16 mouse cellular contexts compared by ENCODE assay signal in genomic region chrX:163814806-163815205, GRCm38 (mm10). TPM values are rescaled to one million over a fixed set of nuclear protein-coding genes. Genes with fewer than 3 reads are reported as not detected.
DNase-seq lines count a peak whose midpoint lies in the region; ATAC-seq and TF ChIP-seq lines count a peak whose summit lies in the region.
"Had no signal": no experiment of that assay in that cellular context is flagged by ENCODE, and none has a peak within 500 bp of the region (broad histone marks: within the 10 kb centered on the region; RNA-seq: fewer than 3 reads in every experiment).

No protein-coding gene starts in this region.

- H3K9ac ChIP-seq in lung, embryonic 14.5 days: no peak overlapping the region
- H3K9ac ChIP-seq: limb, embryonic 15.5 days had no signal

- no peaks in the 10 kb centered on the region for H3K36me3 ChIP-seq in lung, embryonic 14.5 days (ENCODE audit: insufficient read depth)
- H3K36me3 ChIP-seq: heart, embryonic 10.5 days; hindbrain, embryonic 10.5 days; limb, embryonic 15.5 days had no signal

- no peak for DNase-seq in gastrocnemius, adult 2 months
- no peak for DNase-seq in gastrocnemius, adult 18-20 months (ENCODE audit: low spot score)
- peak; percentile 4 for DNase-seq in lung, embryonic 14.5 days
- no peak for DNase-seq in lung, adult 2 months
- peak; percentile 53 for DNase-seq in NIH3T3 (ENCODE audit: low read depth)
- DNase-seq in brain, adult 2 months (ENCODE audit: low read depth, low spot score): peak; percentile 48
- no peak for DNase-seq in ovary, adult 18-20 months (ENCODE audit: low spot score)
- DNase-seq: cerebellum, adult 11 months; kidney, adult 8-10 months; lung, postnatal 4 days; spleen, adult 18-20 months; thymus, adult 2 months had no signal

- H3K9me3 ChIP-seq in lung, embryonic 14.5 days (ENCODE audit: low read depth, low read length): no peaks in the 10 kb centered on the region
- H3K9me3 ChIP-seq: heart, embryonic 10.5 days; hindbrain, embryonic 10.5 days; limb, embryonic 15.5 days had no signal

- no peak for ATAC-seq in lung, embryonic 14.5 days (ENCODE audit: insufficient read depth)

- TF ChIP-seq CTCF in gastrocnemius, adult 2 months (IDR thresholded peaks at IDR 0.05): peak; percentile 8; the same call in 1 of the 2 replicates
- TF ChIP-seq CTCF in lung, embryonic 14.5 days (IDR thresholded peaks at IDR 0.05; ENCODE audit: low read depth): 0 out of 2 replicates have a peak, but pooled peaks have one; percentile 18
- no peak for TF ChIP-seq CTCF in lung, adult 2 months (IDR thresholded peaks at IDR 0.05; ENCODE audit: insufficient read depth, low read length)

- whole genome bisulfite sequencing in lung, embryonic 14.5 days: 8% methylated on average over 1 of the region's 1 CpGs
- WGBS in lung, adult 2 months: 41% methylated on average over 1 of the region's 1 CpGs

- no peak overlapping the region for H3K4me3 ChIP-seq in gastrocnemius, adult 2 months
- no peak overlapping the region for H3K4me3 ChIP-seq in lung, embryonic 14.5 days (ENCODE audit: low read depth, low read length)
- no peak overlapping the region for H3K4me3 ChIP-seq in lung, adult 2 months (replicated peaks; ENCODE audit: extremely low read depth, low read depth, low read length)
- H3K4me3 ChIP-seq: heart, embryonic 10.5 days; hindbrain, embryonic 10.5 days; limb, embryonic 15.5 days had no signal

- H3K4me1 ChIP-seq in lung, embryonic 14.5 days (ENCODE audit: insufficient read depth): no peaks in the 10 kb centered on the region
- H3K4me1 ChIP-seq in lung, adult 2 months (ENCODE audit: control insufficient read depth, insufficient read depth, low read length): no peaks in the 10 kb centered on the region
- H3K4me1 ChIP-seq: heart, embryonic 10.5 days; hindbrain, embryonic 10.5 days; limb, embryonic 15.5 days had no signal

- H3K27ac ChIP-seq in gastrocnemius, adult 2 months: no peak overlapping the region
- H3K27ac ChIP-seq in lung, embryonic 14.5 days (ENCODE audit: low read depth): no peak overlapping the region
- H3K27ac ChIP-seq: heart, embryonic 10.5 days; hindbrain, embryonic 10.5 days; limb, embryonic 15.5 days had no signal

- intact Hi-C loops in gastrocnemius, adult 2 months (cut with DNase I): no loop called here

- no peaks in the 10 kb centered on the region for H3K27me3 ChIP-seq in lung, embryonic 14.5 days (ENCODE audit: insufficient read depth, low read length)
- H3K27me3 ChIP-seq: limb, embryonic 15.5 days had no signal

- TF ChIP-seq POLR2A in lung, adult 2 months (IDR thresholded peaks at IDR 0.05; ENCODE audit: borderline replicate concordance, extremely low read depth, low read depth, low read length): no peak

- no peak overlapping the region for H3K4me2 ChIP-seq in lung, embryonic 14.5 days
- H3K4me2 ChIP-seq: limb, embryonic 15.5 days had no signal

RNA-seq across cellular contexts. Expression of gene Rnf138rt1, which starts 53.7 kb away (rescaled TPM):
- total RNA-seq in gastrocnemius, adult 2 months (2021): not detected
- not detected for total RNA-seq in gastrocnemius, adult 18-20 months (2021)
- polyA plus RNA-seq in lung, embryonic 14.5 days (2014; fragmentation: Nextera tagmentation; extraction: Ambion mirVana): not detected in 2 replicates
- 0.22 and 0.26 TPM in 2 replicates for polyA plus RNA-seq in lung, adult 2 months (2012; rRNA removed)
- total RNA-seq: monocyte, adult 5-6 weeks had no signal
- polyA plus RNA-seq: heart, embryonic 10.5 days; thymus, adult 2 months had no signal

Comparison
In these comparisons a context has a peak if more than half of its experiments do, and no peak if none do; other contexts are left out.
1. DNase-seq: peak in lung, embryonic 14.5 days (single experiment), NIH3T3 (single experiment) and brain, adult 2 months (single experiment); none in gastrocnemius, adult 2 months (single experiment), gastrocnemius, adult 18-20 months (single experiment), lung, adult 2 months (single experiment) and ovary, adult 18-20 months (single experiment).